Mouse (Mus musculus): ENCODE results near the gene Exosc1.
A peak's percentile ranks its signal among the peaks of the same experiment; 100 is the strongest.

DNA sequence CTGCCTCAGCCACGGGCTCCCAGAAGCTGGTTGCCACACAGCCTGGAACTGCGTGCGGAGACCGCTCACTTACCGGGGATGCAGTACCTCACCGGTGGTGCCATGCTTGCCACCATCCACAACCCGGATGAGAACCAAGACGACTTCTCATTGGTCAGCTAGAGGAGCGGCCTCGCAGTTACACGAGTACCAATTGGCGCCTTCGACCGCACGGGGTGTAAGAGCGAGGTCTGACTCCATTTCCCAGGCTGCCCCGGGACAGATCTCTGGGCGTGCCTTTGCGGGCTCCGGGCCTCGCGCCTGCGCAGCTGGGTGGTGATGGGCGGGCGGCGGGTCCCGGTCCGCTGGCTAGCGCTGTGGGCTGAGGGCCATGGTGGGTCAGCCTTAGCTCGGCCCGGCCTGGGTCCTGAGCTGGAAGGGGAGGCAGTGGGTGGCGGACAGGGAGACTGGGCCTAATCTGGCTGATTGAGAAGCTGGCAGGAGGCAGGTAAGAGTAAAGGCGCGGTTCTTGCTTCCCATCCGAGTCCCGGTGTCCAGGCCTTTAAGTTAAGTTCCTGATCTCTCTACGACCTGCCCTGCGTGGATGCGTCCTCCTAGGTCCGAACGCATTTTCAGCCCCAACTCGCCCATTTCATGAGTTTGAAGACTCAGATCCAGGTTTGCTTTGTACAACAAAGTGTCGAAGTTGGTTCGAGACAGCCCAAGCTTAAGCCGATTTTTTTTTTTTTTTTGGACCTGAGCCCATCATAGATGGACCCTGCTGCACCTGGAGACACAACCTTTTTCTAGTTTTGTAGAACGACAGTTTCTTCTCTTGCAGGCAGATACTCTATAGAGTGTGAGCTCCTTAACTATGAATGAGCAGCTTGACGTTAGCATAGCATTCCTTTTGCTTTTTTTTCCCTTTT lies at the start of gene Exosc1, which contains the start of gene Zdhhc16:
- TF ChIP-seq POLR2A (IDR thresholded peaks at IDR 0.05; ENCODE audit: low read depth, low read length) (peak; percentile 22; the same call in 1 of the 2 replicates), CTCF (IDR thresholded peaks at IDR 0.05; ENCODE audit: extremely low read depth, insufficient read length, insufficient replicate concordance, low read depth, low read length) (no peak)
